Mouse (Mus musculus) lung, embryonic 16.5 days (tissue): ENCODE measurements at regions not wholly inside any gene's neighbourhood (a gene's known extent, or its start where the extent isn't known, plus 50 kb on each side); places are given as distances from the start of the nearest gene placed in this dataset.

Experiments used
- ATAC-seq: fragments of 200-750 bp; cut with Nextera tagmentation; 2 replicates; pipeline ENCODE4 v1.8.0; 2017; ENCODE audit warnings: low read depth, mild to moderate bottlenecking, moderate library complexity
- H3K27ac ChIP-seq: fragments of 300-500 bp; sonication (generic); 2 replicates; pipeline ENCODE4 v1.5.1; 2014; ENCODE audit warnings: mild to moderate bottlenecking, control low read depth, low read length
- H3K27me3 ChIP-seq: fragments of 300-500 bp; sonication (generic); 2 replicates; pipeline ENCODE4 v1.6.1; 2014; ENCODE audit warnings: low read depth, low read length, mixed read lengths; ENCODE audit not compliant: control insufficient read depth, insufficient read depth
- H3K36me3 ChIP-seq: fragments of 300-500 bp; sonication (generic); 2 replicates; pipeline ENCODE4 v1.6.1; 2014; ENCODE audit warnings: low read length; ENCODE audit not compliant: control insufficient read depth, insufficient read depth
- H3K4me1 ChIP-seq: fragments of 300-500 bp; sonication (generic); replicated peaks from 2 replicates; pipeline ENCODE4 v1.6.1; 2014; ENCODE audit warnings: low read length, mixed read lengths; ENCODE audit not compliant: control insufficient read depth, insufficient read depth
- H3K4me2 ChIP-seq: fragments of 300-500 bp; sonication (generic); 2 replicates; pipeline ENCODE4 v1.6.1; 2014; ENCODE audit warnings: low read depth, low read length, control low read depth
- H3K4me3 ChIP-seq: fragments of 300-500 bp; sonication (generic); 2 replicates; pipeline ENCODE4 v1.5.1; 2014; ENCODE audit warnings: mild to moderate bottlenecking, low read length, control low read depth
- H3K9ac ChIP-seq: fragments of 300-500 bp; sonication (generic); 2 replicates; pipeline ENCODE4 v1.6.1; 2014; ENCODE audit warnings: low read length, control low read depth
- H3K9me3 ChIP-seq: fragments of 300-500 bp; sonication (generic); 2 replicates; pipeline ENCODE4 v1.6.1; 2016; ENCODE audit warnings: low read length; ENCODE audit not compliant: control insufficient read depth
- WGBS: fragments of 180-500 bp; shearing (Covaris S2); extraction: QIAGEN DNeasy Blood & Tissue Kit; methylation state at CpG from one replicate; pipeline ENCODE4 v1.1.7; 2014; 5-methylcytosine and 5-hydroxymethylcytosine counted together

DNA sequence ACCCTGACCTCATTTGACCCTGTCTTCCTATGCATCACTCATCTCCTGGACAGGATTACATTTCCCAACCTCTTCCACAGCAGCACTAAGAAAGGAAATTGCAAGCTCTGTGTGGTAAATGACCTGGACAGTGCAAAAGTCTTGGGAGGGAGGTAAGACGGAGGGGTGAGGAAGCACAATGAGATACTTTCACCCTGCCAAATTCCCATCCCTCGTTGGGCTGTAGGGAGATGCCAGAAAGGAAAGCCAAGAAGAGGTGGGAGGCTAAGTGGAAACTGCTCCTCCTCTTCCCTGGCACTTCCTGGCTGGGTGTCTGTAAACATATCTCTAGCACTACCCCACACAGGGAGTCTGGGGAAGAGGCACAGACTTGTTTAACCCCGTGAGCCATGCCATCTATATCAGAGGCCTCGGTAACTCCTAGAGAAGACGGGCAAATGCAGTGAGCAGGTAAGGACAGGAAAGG is 274.2 kb downstream of the Gm11361 start:
- Histone ChIP-seq H3K9ac (no peak overlapping the region), H3K27ac (peak overlapping the region; percentile 67), H3K4me1 (peaks cover 19% of the 10 kb centered on the region), H3K4me2 (no peak overlapping the region), H3K27me3 (no peaks in the 10 kb centered on the region), H3K4me3 (no peak overlapping the region), H3K36me3 (no peaks in the 10 kb centered on the region), H3K9me3 (no peaks in the 10 kb centered on the region)
- ATAC-seq, result peak; percentile 50
- 41% methylated on average over 5 of the region's 5 CpGs for WGBS

DNA sequence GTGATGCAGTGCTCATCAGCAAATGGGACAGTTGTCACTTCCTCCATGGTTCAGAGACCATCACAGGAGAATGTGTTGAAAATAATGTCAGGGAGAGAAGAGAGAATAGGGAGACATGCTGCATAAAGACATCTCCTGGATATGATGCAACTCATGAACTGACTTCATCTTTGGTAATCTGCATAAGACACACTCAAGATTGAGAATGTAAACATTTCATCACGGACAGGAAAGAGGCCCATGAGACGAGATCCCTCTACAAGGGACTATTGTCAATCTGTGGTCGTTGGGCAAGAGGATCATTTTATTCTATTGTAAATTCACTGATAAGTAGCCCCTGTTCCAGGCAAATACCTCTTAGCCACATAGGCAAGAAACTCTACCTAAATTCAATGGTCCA is 273.6 kb downstream of the Gm11361 start:
- Histone ChIP-seq H3K4me2 (no peak overlapping the region), H3K27me3 (no peaks in the 10 kb centered on the region), H3K9ac (no peak overlapping the region), H3K4me1 (peaks cover 19% of the 10 kb centered on the region), H3K27ac (no peak overlapping the region), H3K4me3 (no peak overlapping the region), H3K9me3 (no peaks in the 10 kb centered on the region), H3K36me3 (no peaks in the 10 kb centered on the region)
- 50% methylated on average over 3 of the region's 3 CpGs for WGBS
- no peak for ATAC-seq

- WGBS, result 70% methylated on average over 4 of the region's 4 CpGs
- no peaks in the 10 kb centered on the region for H3K36me3 ChIP-seq
- H3K9ac ChIP-seq, result no peak overlapping the region
- H3K9me3 ChIP-seq, result no peaks in the 10 kb centered on the region
- ATAC-seq, result no peak
- H3K27ac ChIP-seq, result no peak overlapping the region
- peaks cover 16% of the 10 kb centered on the region for H3K4me1 ChIP-seq
- H3K4me3 ChIP-seq, result no peak overlapping the region
- H3K4me2 ChIP-seq, result no peak overlapping the region
- no peaks in the 10 kb centered on the region for H3K27me3 ChIP-seq
These were observed 271.7 kb downstream of the Gm11361 start for GRCm38 (mm10) chr13:28528898-28529511.

GRCm38 (mm10) chr13:28526299-28526698 is 269.0 kb downstream of the Gm11361 start:
- H3K9ac ChIP-seq, result no peak overlapping the region
- H3K9me3 ChIP-seq, result no peaks in the 10 kb centered on the region
- WGBS, result 96% methylated on average over 1 of the region's 1 CpGs
- no peak overlapping the region for H3K27ac ChIP-seq
- H3K4me1 ChIP-seq, result peaks cover under 1% of the 10 kb centered on the region
- no peaks in the 10 kb centered on the region for H3K36me3 ChIP-seq
- ATAC-seq, result no peak
- H3K27me3 ChIP-seq, result no peaks in the 10 kb centered on the region
- no peak overlapping the region for H3K4me3 ChIP-seq
- H3K4me2 ChIP-seq, result no peak overlapping the region

DNA sequence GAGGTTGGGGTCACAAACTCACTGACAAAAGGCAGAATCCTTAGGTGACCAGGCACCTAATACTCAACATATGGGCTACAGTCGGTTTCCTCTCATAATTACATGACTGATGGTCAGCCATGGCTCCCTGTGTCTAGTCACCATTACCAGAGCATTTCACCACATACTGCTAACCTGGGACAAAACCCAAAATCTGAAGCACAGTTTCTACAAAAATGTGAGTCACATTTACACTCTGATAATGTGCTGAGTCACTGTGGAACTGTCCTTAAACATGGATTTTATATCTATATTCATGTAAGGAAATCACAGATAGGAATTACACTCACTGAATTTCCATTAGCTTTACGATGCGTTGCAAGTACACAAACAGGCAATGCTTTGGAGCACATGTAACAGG is 267.1 kb downstream of the Gm11361 start:
- Histone ChIP-seq H3K4me1 (peaks cover 5% of the 10 kb centered on the region), H3K27me3 (no peaks in the 10 kb centered on the region), H3K9me3 (no peaks in the 10 kb centered on the region), H3K4me2 (no peak overlapping the region), H3K9ac (no peak overlapping the region), H3K36me3 (no peaks in the 10 kb centered on the region), H3K4me3 (no peak overlapping the region), H3K27ac (no peak overlapping the region)
- ATAC-seq, result no peak
- 91% methylated on average over 3 of the region's 3 CpGs for WGBS

DNA sequence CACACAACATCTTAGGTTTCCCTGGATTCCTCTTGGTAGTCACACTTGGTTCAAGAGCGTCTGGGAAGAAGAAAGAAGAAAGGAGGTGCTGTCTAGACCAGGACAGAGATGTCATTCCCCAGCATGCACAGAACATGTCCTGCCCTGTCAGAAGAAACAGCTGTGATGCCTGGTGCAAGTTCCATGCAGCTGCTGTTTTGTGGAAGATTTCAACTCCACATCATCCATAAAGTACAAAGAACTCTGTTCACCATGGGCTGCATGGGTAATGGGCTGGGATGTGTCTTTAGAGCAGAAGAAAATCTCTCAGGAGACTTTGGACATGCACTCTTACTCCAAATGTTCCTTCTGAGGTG is 262.8 kb downstream of the Gm11361 start:
- no peaks in the 10 kb centered on the region for H3K27me3 ChIP-seq
- H3K9ac ChIP-seq, result no peak overlapping the region
- no peak overlapping the region for H3K4me2 ChIP-seq
- H3K36me3 ChIP-seq, result no peaks in the 10 kb centered on the region
- no peak overlapping the region for H3K4me3 ChIP-seq
- WGBS, result 53% methylated on average over 1 of the region's 1 CpGs
- H3K27ac ChIP-seq, result no peak overlapping the region
- peaks cover 9% of the 10 kb centered on the region for H3K4me1 ChIP-seq
- no peak for ATAC-seq
- no peaks in the 10 kb centered on the region for H3K9me3 ChIP-seq

- Histone ChIP-seq H3K4me2 (no peak overlapping the region), H3K27me3 (no peaks in the 10 kb centered on the region), H3K9ac (no peak overlapping the region), H3K36me3 (no peaks in the 10 kb centered on the region), H3K9me3 (no peaks in the 10 kb centered on the region), H3K4me1 (peaks cover 9% of the 10 kb centered on the region), H3K27ac (no peak overlapping the region), H3K4me3 (no peak overlapping the region)
- ATAC-seq, result peak; percentile 43; the same call in 1 of the 2 replicates
- WGBS, result 33% methylated on average over 3 of the region's 3 CpGs
These were observed 262.2 kb downstream of the Gm11361 start for GRCm38 (mm10) chr13:28519383-28520126.

DNA sequence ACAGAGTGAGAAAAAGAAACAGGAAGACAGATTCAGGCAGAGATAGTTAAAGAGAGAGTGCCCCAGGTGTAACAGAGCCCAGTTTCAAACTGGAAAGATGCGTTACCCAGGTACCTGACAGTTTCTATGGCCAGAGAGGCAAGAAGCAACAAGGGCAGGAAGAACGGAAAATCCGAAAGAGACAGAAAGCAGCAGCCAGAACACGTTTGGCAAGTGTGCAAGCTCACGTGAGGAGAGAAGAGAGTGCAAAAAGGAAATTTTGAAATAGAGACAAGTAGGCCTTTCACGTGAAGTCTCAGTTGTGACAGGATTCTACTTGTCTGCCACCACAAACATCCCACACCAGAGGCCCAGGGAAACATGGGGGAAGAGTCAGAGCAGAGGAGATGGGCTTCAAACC is 259.8 kb downstream of the Gm11361 start:
- no peak overlapping the region for H3K4me2 ChIP-seq
- no peak overlapping the region for H3K27ac ChIP-seq
- WGBS, result 61% methylated on average over 6 of the region's 6 CpGs
- H3K9ac ChIP-seq, result no peak overlapping the region
- H3K27me3 ChIP-seq, result no peaks in the 10 kb centered on the region
- ATAC-seq, result no peak
- no peaks in the 10 kb centered on the region for H3K36me3 ChIP-seq
- no peak overlapping the region for H3K4me3 ChIP-seq
- H3K4me1 ChIP-seq, result peaks cover 9% of the 10 kb centered on the region
- no peaks in the 10 kb centered on the region for H3K9me3 ChIP-seq

DNA sequence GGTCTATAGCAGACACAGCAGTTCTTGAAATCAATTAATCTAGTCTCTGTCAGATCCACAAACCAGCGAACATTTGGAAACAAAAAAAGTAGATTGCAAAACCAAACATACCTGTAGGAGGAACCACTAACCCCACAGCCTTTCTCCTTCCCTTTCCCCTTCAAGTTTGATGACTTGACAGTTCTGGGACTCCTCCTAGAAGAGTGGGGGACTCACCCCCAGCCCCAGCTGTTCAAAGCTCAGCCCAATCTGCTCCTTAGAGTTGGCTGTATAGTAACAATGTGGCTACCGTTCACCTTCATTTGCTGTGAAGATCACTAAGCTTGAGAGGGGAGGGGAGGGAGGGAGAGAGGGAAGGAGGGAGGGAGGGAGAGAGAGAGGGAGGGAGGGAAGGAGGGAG is 259.3 kb downstream of the Gm11361 start:
- Histone ChIP-seq H3K9ac (no peak overlapping the region), H3K9me3 (no peaks in the 10 kb centered on the region), H3K36me3 (no peaks in the 10 kb centered on the region), H3K4me1 (peaks cover 9% of the 10 kb centered on the region), H3K27ac (no peak overlapping the region), H3K4me3 (no peak overlapping the region), H3K27me3 (no peaks in the 10 kb centered on the region), H3K4me2 (no peak overlapping the region)
- 51% methylated on average over 2 of the region's 2 CpGs for WGBS
- ATAC-seq, result no peak
